Mouse (Mus musculus) B cell, adult 2 months (primary cell): ENCODE measurements around the gene Comp.

Source experiments
- DNase-seq, 2 experiments: peaks; one replicate each; pipeline ENCODE4 v3.0.0; 2022

Comp gene

GRCm38 (mm10) chr8:70404212-70404611 lies 30.9 kb downstream of the Comp start:
- DNase-seq: no peak

- DNase-seq: no peak
These were observed 31.8 kb downstream of the Comp start for GRCm38 (mm10) chr8:70405189-70405588.

GRCm38 (mm10) chr8:70406427-70407069 lies 33.2 kb downstream of the Comp start:
- no peak for DNase-seq

- DNase-seq: no peak
These were observed 34.9 kb downstream of the Comp start for GRCm38 (mm10) chr8:70408301-70408700.

GRCm38 (mm10) chr8:70409019-70409418 lies 35.7 kb downstream of the Comp start:
- no peak for DNase-seq

GRCm38 (mm10) chr8:70409455-70409871 lies 36.1 kb downstream of the Comp start:
- DNase-seq: no peak

GRCm38 (mm10) chr8:70410281-70410680 lies 36.9 kb downstream of the Comp start:
- DNase-seq: no peak

- DNase-seq: no peak
These were observed 41.1 kb downstream of the Comp start for GRCm38 (mm10) chr8:70414310-70414946.

- peak; percentile 45 for DNase-seq
These were observed 42.4 kb downstream of the Comp start for GRCm38 (mm10) chr8:70415540-70416451.

- DNase-seq: no peak
These were observed 43.6 kb downstream of the Comp start for GRCm38 (mm10) chr8:70416941-70417340.

- no peak for DNase-seq
These were observed 44.6 kb downstream of the Comp start for GRCm38 (mm10) chr8:70417914-70418313.

GRCm38 (mm10) chr8:70418954-70419353 lies 45.6 kb downstream of the Comp start:
- DNase-seq: no peak

GRCm38 (mm10) chr8:70419879-70420643 lies 46.7 kb downstream of the Comp start:
- DNase-seq: no peak

GRCm38 (mm10) chr8:70421349-70422104 lies 48.2 kb downstream of the Comp start:
- DNase-seq: no peak

- DNase-seq: no peak
These were observed 49.4 kb downstream of the Comp start for GRCm38 (mm10) chr8:70422722-70423121.

GRCm38 (mm10) chr8:70426300-70426907 lies 53.0 kb downstream of the Comp start:
- DNase-seq: peak; percentile 30 to 45

- no peak for DNase-seq
These were observed 57.9 kb downstream of the Comp start for GRCm38 (mm10) chr8:70431213-70431612.
